Comparison of ENCODE assay signal across 8 mouse cellular contexts in genomic region chr6:42349426-42350020, GRCm38 (mm10). TPM values are rescaled to one million over a fixed set of nuclear protein-coding genes. Genes with fewer than 3 reads are reported as not detected.
DNase-seq lines count a peak whose midpoint lies in the region; ATAC-seq and TF ChIP-seq lines count a peak whose summit lies in the region.

Gene Zyx (plus strand): TSS chr6:42349630.

- peaks cover 1% of the 10 kb centered on the region; the same call in 1 of the 2 replicates for H3K4me1 ChIP-seq in bone marrow, adult 2 months (ENCODE audit: control insufficient read depth, insufficient read depth, low read length)
- peaks cover 9% of the 10 kb centered on the region for H3K4me1 ChIP-seq in embryonic fibroblast, embryonic 13.5 days (ENCODE audit: control insufficient read depth, insufficient read depth, low read length)
- peaks cover 45% of the 10 kb centered on the region for H3K4me1 ChIP-seq in heart, embryonic 10.5 days
- peaks cover 51% of the 10 kb centered on the region for H3K4me1 ChIP-seq in kidney, embryonic 15.5 days

- H3K27ac ChIP-seq in bone marrow, adult 2 months (ENCODE audit: control insufficient read depth, insufficient read depth, low read depth, low read length, poor library complexity) = peak within 1 kb of the TSS; percentile 95
- peak within 1 kb of the TSS; percentile 95 for H3K27ac ChIP-seq in embryonic fibroblast, embryonic 13.5 days (ENCODE audit: insufficient read depth, low read length)
- peak within 1 kb of the TSS; percentile 96 for H3K27ac ChIP-seq in heart, embryonic 10.5 days
- peak within 1 kb of the TSS; percentile 99 for H3K27ac ChIP-seq in kidney, embryonic 15.5 days

- H3K9me3 ChIP-seq in heart, embryonic 10.5 days = no peaks in the 10 kb centered on the region
- H3K9me3 ChIP-seq in kidney, embryonic 15.5 days (replicated peaks) = no peaks in the 10 kb centered on the region

- peak; percentile 95 for ATAC-seq in kidney, embryonic 15.5 days (replicated peaks; ENCODE audit: low FRiP score)
- ATAC-seq in monocyte, adult 5-6 weeks (replicated peaks; ENCODE audit: insufficient number of reproducible peaks, low FRiP score, low TSS enrichment, poor library complexity, severe bottlenecking) = peak; percentile 71

- peak within 1 kb of the TSS; percentile 91 for H3K9ac ChIP-seq in kidney, embryonic 15.5 days

- WGBS in bone marrow, adult 2 months = 1% methylated on average over 31 of the region's 36 CpGs
- WGBS in heart, embryonic 10.5 days = 0% methylated on average over 29 of the region's 36 CpGs
- under 1% methylated on average over 19 of the region's 36 CpGs for WGBS in kidney, embryonic 15.5 days

- TF ChIP-seq CTCF in bone marrow, adult 2 months (IDR thresholded peaks at IDR 0.05; ENCODE audit: control insufficient read depth, insufficient read depth, low read length) = peak; percentile 38; the same call in 1 of the 2 replicates
- no peak for TF ChIP-seq CTCF in embryonic fibroblast, embryonic 13.5 days (IDR thresholded peaks at IDR 0.05; ENCODE audit: borderline replicate concordance, insufficient read depth, low read length)

- H3K4me2 ChIP-seq in kidney, embryonic 15.5 days = peak within 1 kb of the TSS; percentile 78

- TF ChIP-seq POLR2A in bone marrow, adult 2 months (IDR thresholded peaks at IDR 0.05; ENCODE audit: borderline replicate concordance, control insufficient read depth, low read depth, low read length) = peak; percentile 72; the same call in 1 of the 2 replicates
- peak; percentile 85 for TF ChIP-seq POLR2A in embryonic fibroblast, embryonic 13.5 days (IDR thresholded peaks at IDR 0.05; ENCODE audit: low read depth, low read length)

- DNase-seq in 416B (ENCODE audit: low read depth) (peak; percentile 97), liver (peak; percentile 91)
- DNase-seq in heart, embryonic 10.5 days (ENCODE audit: low spot score) = peak; percentile 98
- DNase-seq in spleen, postnatal 4 days (ENCODE audit: low spot score in 2 of 2) = peak; percentile 79 to 88

- H3K36me3 ChIP-seq in heart, embryonic 10.5 days = peaks cover 33% of the 10 kb centered on the region
- peaks cover 28% of the 10 kb centered on the region for H3K36me3 ChIP-seq in kidney, embryonic 15.5 days

- no peaks in the 10 kb centered on the region for H3K27me3 ChIP-seq in heart, embryonic 10.5 days (ENCODE audit: insufficient read depth, poor library complexity, severe bottlenecking)
- 0 out of 2 replicates have a peak, but pooled peaks cover 4% of the 10 kb centered on the region for H3K27me3 ChIP-seq in kidney, embryonic 15.5 days

- peak within 1 kb of the TSS; percentile 88 for H3K4me3 ChIP-seq in bone marrow, adult 2 months (replicated peaks; ENCODE audit: control insufficient read depth, low read depth, low read length)
- peak within 1 kb of the TSS; percentile 90 for H3K4me3 ChIP-seq in embryonic fibroblast, embryonic 13.5 days (ENCODE audit: insufficient read depth, low read length)
- peak within 1 kb of the TSS; percentile 97 for H3K4me3 ChIP-seq in heart, embryonic 10.5 days
- peak within 1 kb of the TSS; percentile 86 for H3K4me3 ChIP-seq in kidney, embryonic 15.5 days (replicated peaks)

RNA-seq across cellular contexts. Expression of gene Zyx, which starts in this region (rescaled TPM):
- polyA plus RNA-seq in bone marrow, adult 2 months (2011; ENCODE audit: insufficient read depth, insufficient read length, low replicate concordance, missing spikeins) = 90.3 and 169 TPM in 2 replicates
- 250 and 305 TPM in 2 replicates for polyA plus RNA-seq in embryonic fibroblast, embryonic 13.5 days (2011; ENCODE audit: insufficient read length, low read depth, missing spikeins)
- polyA plus RNA-seq in heart, embryonic 10.5 days (2016; fragmentation: Nextera tagmentation; extraction: Ambion mirVana) = 165 and 193 TPM in 2 replicates
- 102 and 127 TPM in 2 replicates for polyA plus RNA-seq in kidney, embryonic 15.5 days (2015; fragmentation: Nextera tagmentation; extraction: Ambion mirVana)
- total RNA-seq in monocyte, adult 5-6 weeks (2017) = 102 to 184 TPM (median 117 TPM) in 3 replicates

Comparison
In these comparisons a context has a peak if more than half of its experiments do, and no peak if none do; other contexts are left out.
1. Peak in every context shown above with its lines: DNase-seq, ATAC-seq, H3K4me3 ChIP-seq and H3K27ac ChIP-seq.